Mouse (Mus musculus) cerebellum, postnatal 14 days (tissue): ENCODE results near the gene 4931429L15Rik.

Experiments used
- DNase-seq, 2 experiments: peaks; one replicate each; pipeline ENCODE4 v3.0.0; 2021; ENCODE audit warnings: mixed read lengths in 2 of 2

The 4931429L15Rik gene

DNA sequence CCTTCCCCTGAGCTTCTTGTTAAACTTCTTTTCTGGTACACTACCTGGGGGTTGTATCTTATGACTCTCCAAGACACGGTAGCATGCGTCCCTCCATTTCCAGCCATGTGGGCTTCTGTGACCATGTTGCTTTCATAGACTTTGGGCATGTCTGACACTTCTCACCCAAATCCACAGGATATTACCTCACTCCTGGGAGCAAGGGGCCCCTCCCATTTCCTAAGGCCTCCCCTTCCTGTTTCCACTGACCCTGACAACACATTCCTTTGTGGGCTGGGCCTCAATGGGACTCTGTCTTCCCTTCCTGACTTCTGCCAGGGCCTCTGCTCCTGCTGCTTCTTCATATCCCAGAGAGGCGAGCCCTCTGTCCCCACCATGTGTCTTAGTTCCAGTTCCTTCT lies 62.2 kb downstream of the 4931429L15Rik start:
- no peak for DNase-seq

DNA sequence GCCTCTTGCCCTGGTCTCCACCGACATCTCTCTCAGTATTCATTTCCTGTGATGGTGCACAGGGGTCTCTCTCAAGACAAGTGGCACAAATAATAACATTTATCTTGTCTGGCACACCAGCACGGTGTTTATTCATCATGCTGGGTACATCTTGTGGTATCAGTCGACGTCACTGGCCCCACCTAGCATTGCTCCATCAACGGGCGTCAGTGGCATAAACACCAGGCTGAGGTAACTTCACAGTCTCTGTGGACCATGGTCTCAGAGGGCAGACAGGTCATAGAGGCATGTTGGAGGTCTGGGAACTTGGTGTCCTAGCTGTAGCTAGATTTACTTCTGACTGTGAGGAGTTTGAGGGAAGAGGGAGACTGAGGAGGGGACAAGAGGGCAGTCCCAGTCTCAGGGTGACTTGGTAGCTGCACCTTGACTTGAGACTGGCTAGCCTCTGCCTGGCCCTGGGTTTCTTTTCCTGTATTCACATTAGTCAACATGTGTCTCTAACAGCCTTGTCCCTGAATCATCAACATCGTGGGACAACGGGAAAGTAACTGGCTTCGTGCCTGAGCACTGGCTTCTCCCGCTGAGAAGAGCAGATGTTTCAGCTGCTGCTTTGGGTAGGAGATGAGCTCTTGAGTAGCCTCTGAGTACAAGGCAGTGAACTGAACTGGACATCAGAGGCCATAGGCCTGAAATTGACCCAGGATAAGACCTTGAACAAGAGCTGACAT lies 63.0 kb downstream of the 4931429L15Rik start:
- DNase-seq, result no peak

DNA sequence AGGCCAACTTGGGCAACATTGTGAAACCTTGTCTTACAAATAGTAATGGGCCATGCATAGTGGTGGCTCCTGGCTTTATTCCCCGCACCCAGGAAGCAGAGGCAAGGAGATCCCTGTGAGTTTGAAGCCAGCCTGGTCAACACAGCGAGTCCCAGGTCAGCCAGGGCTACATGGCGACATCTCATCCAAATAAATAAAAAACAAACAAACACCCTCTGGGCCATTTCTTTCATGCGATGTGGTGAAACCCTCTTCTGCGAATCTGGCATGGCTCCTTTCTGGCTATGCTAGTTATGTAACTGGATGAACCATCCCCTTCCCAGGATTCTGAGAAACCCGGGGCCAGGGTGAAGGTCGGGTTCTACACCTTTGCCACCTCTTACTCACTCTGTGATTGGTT lies 63.6 kb downstream of the 4931429L15Rik start:
- DNase-seq, result no peak
